Mouse (Mus musculus): ENCODE data around the gene Zbtb21. TPM values are rescaled to one million over a fixed set of nuclear protein-coding genes. Genes with fewer than 3 reads are reported as not detected.
A peak's percentile ranks its signal among the peaks of the same experiment; 100 is the strongest.

The Zbtb21 gene
- polyA plus RNA-seq, 1 experiment from 2014 or later, result 14.4 TPM

DNA sequence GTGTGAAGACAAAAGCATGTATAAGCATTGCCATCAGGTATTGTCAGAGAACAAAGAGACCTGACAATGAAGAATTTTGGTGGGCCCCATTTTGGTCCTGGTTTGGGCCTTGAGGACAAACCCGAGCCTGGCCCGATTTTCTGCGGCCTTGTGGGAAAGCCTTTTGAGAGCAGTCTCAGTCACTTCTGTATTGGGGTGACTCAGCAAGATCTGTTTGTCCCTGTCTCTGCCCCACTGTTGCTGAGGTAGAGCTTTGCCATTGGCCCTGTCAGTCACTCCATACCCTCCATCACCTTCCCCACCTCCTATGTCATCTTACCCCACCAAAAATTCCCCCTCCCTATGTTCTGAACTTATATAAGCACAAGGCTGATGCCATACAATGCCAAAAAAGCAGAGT lies 15.3 kb upstream of the Zbtb21 start:
- no peaks in the 10 kb centered on the region for H3K4me1 ChIP-seq (replicated peaks; ENCODE audit: control insufficient read depth, insufficient read depth, low read length)
- no peak overlapping the region for H3K4me3 ChIP-seq (ENCODE audit: low read depth, low read length)
- H3K4me2 ChIP-seq (ENCODE audit: low read depth, low read length, severe bottlenecking), result no peak overlapping the region
- no peaks in the 10 kb centered on the region for H3K9me3 ChIP-seq (ENCODE audit: control insufficient read depth, low read length)
- H3K9ac ChIP-seq (ENCODE audit: low read length), result no peak overlapping the region
- no peaks in the 10 kb centered on the region for H3K27me3 ChIP-seq (ENCODE audit: control insufficient read depth, insufficient read depth, low read length)
- H3K36me3 ChIP-seq (ENCODE audit: control insufficient read depth, insufficient read depth, low read length), result no peaks in the 10 kb centered on the region
- H3K27ac ChIP-seq (ENCODE audit: low read depth, low read length), result no peak overlapping the region
- ATAC-seq (replicated peaks; ENCODE audit: low FRiP score), result no peak
- WGBS, result 91% methylated on average over 3 of the region's 3 CpGs
- no peak for DNase-seq (ENCODE audit: low spot score)

DNA sequence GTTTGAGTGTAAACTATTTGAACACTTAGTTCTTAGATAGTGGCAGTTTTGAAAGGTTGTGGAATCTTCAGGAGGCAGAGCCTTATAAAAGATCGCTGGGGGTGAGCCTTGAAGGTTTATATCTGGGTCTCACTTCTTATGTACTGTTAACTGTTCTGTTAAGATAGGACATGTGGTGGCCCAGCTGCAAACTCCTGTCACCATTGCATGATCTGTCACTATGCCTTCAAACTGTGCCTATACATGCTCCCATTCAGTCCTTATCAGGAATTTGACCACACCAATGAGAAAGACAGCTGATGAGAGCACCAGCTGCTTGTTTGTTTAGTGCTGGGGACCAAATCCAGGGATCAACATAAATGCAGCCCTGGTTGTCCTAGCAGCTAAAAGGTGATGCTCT lies 14.9 kb upstream of the Zbtb21 start:
- ATAC-seq (replicated peaks; ENCODE audit: low FRiP score) (no peak), DNase-seq (ENCODE audit: low spot score) (no peak)
- H3K4me3 ChIP-seq (ENCODE audit: low read depth, low read length), result no peak overlapping the region
- 79% methylated on average over 1 of the region's 1 CpGs for WGBS
- no peaks in the 10 kb centered on the region for H3K4me1 ChIP-seq (replicated peaks; ENCODE audit: control insufficient read depth, insufficient read depth, low read length)
- no peak overlapping the region for H3K9ac ChIP-seq (ENCODE audit: low read length)
- no peaks in the 10 kb centered on the region for H3K27me3 ChIP-seq (ENCODE audit: control insufficient read depth, insufficient read depth, low read length)
- H3K36me3 ChIP-seq (ENCODE audit: control insufficient read depth, insufficient read depth, low read length), result no peaks in the 10 kb centered on the region
- H3K9me3 ChIP-seq (ENCODE audit: control insufficient read depth, low read length), result no peaks in the 10 kb centered on the region
- no peak overlapping the region for H3K4me2 ChIP-seq (ENCODE audit: low read depth, low read length, severe bottlenecking)
- H3K27ac ChIP-seq (ENCODE audit: low read depth, low read length), result no peak overlapping the region

DNA sequence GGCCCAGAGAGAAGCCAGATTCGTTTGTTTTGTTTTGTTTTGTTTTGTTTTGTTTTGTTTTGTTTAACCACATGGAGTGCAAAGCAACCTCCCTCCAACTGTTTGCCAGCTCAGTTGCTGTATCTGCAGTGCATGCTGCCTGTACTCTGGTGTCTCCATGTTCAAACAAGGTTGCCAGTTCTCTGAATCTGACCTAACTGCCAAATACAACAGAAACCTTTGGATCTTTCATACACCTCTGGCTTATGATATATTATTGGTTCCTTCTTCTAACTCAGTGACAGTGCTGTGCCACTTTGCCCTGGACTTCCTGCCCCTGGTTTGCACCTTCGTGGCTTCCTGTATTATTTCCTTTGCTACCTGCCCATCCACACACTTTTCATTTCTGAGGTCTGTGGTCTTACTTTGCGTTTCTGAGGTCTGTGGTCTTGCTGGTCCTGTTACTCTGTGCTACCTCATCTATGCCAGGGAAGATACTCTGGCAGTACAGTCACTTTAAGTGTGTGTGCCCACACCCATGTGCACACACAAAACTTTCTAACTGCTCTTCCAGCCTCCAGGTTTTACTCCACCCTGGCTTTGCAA lies 1.6 kb upstream of the Zbtb21 start:
- no peaks in the 10 kb centered on the region for H3K9me3 ChIP-seq (ENCODE audit: control insufficient read depth, low read length)
- ATAC-seq (replicated peaks; ENCODE audit: low FRiP score), result no peak
- 91% methylated on average over 3 of the region's 3 CpGs for WGBS

DNA sequence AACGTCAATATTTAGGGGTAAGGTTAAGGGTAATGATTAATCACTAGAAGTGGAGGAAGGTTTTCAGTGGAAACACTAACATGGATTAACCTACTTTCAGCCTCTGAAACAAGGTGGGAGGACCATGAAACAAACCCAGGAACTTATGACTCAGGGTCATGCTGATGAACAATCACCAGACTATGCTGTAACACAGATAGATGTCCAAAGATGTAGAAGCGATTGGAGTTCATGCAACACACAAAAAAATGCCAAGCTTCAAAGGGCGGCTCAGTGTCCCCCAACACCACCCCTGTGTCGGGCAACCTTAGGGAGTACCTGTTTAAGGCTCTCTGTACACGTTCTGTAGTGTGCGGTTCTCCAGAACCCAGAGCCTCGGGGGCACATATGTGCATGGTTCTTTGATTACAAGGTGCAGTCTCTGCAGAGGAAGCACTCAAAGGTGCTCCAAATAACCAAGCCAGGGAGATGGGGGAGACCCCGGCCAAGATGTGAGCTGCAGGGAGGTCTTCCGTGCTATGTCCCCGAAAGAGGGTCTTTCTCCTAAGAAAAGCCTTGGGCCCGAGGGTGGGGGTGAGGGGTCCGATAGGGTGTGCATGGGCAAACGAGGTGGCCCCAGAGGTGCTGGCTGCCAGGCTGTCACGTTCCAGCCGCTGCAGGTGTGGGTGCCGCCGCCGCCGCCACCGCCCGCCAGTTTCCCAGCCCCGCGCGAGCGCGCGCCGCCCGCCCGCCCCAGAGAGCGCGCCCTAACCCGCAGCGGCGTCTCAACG lies 856 bp downstream of the Zbtb21 start:
- H3K9me3 ChIP-seq (ENCODE audit: control insufficient read depth, low read length), result no peaks in the 10 kb centered on the region
- H3K36me3 ChIP-seq (ENCODE audit: control insufficient read depth, insufficient read depth, low read length), result no peaks in the 10 kb centered on the region
- ATAC-seq (replicated peaks; ENCODE audit: low FRiP score) (no peak; the same call in 1 of the 2 replicates), DNase-seq (ENCODE audit: low spot score) (no peak)
- H3K9ac ChIP-seq (ENCODE audit: low read length), result peak overlapping the region; percentile 93
- no peaks in the 10 kb centered on the region for H3K27me3 ChIP-seq (ENCODE audit: control insufficient read depth, insufficient read depth, low read length)
- WGBS, result 10% methylated on average over 34 of the region's 36 CpGs
- H3K4me3 ChIP-seq (ENCODE audit: low read depth, low read length), result peak overlapping the region; percentile 77
- H3K4me2 ChIP-seq (ENCODE audit: low read depth, low read length, severe bottlenecking), result peak overlapping the region; percentile 52
- peak overlapping the region; percentile 86; the same call in 1 of the 2 replicates for H3K27ac ChIP-seq (ENCODE audit: low read depth, low read length)
- H3K4me1 ChIP-seq (replicated peaks; ENCODE audit: control insufficient read depth, insufficient read depth, low read length), result no peaks in the 10 kb centered on the region

More for the DNA sequence above, 1.6 kb upstream of the Zbtb21 start:
- H3K27me3 ChIP-seq (ENCODE audit: control insufficient read depth, insufficient read depth, low read length), result no peaks in the 10 kb centered on the region
- H3K4me1 ChIP-seq (replicated peaks; ENCODE audit: control insufficient read depth, insufficient read depth, low read length), result no peaks in the 10 kb centered on the region
- H3K36me3 ChIP-seq (ENCODE audit: control insufficient read depth, insufficient read depth, low read length), result no peaks in the 10 kb centered on the region
- no peak for DNase-seq (ENCODE audit: low spot score)
- H3K4me3 ChIP-seq (ENCODE audit: low read depth, low read length), result no peak overlapping the region
- H3K27ac ChIP-seq (ENCODE audit: low read depth, low read length), result no peak overlapping the region
- H3K4me2 ChIP-seq (ENCODE audit: low read depth, low read length, severe bottlenecking), result no peak overlapping the region
- H3K9ac ChIP-seq (ENCODE audit: low read length), result no peak overlapping the region

DNA sequence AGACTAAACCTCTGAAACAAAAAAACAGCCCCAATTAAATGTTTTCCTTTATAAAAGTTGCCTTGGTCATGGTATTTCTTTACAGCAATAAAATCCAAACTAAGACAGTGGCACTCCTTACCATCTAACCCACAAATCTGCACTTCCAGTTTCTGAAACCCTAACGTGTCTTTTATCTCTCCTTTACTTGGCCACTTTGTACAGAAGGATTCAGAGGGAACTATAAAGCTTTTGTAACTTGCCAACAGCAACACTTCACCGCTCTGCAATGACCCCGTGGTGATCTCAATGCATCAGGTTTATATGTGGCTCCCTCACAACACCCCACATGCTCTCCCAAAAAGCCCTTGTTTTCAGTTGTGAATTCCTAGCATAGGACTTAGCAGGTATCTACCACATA lies 2.1 kb downstream of the Zbtb21 start:
- Histone ChIP-seq H3K4me3 (ENCODE audit: low read depth, low read length) (no peak overlapping the region), H3K36me3 (ENCODE audit: control insufficient read depth, insufficient read depth, low read length) (no peaks in the 10 kb centered on the region), H3K4me2 (ENCODE audit: low read depth, low read length, severe bottlenecking) (no peak overlapping the region), H3K9me3 (ENCODE audit: control insufficient read depth, low read length) (no peaks in the 10 kb centered on the region), H3K27ac (ENCODE audit: low read depth, low read length) (no peak overlapping the region), H3K9ac (ENCODE audit: low read length) (no peak overlapping the region), H3K4me1 (replicated peaks; ENCODE audit: control insufficient read depth, insufficient read depth, low read length) (no peaks in the 10 kb centered on the region), H3K27me3 (ENCODE audit: control insufficient read depth, insufficient read depth, low read length) (no peaks in the 10 kb centered on the region)
- DNase-seq (ENCODE audit: low spot score), result no peak
- ATAC-seq (replicated peaks; ENCODE audit: low FRiP score), result no peak
- 93% methylated on average over 3 of the region's 3 CpGs for WGBS

DNA sequence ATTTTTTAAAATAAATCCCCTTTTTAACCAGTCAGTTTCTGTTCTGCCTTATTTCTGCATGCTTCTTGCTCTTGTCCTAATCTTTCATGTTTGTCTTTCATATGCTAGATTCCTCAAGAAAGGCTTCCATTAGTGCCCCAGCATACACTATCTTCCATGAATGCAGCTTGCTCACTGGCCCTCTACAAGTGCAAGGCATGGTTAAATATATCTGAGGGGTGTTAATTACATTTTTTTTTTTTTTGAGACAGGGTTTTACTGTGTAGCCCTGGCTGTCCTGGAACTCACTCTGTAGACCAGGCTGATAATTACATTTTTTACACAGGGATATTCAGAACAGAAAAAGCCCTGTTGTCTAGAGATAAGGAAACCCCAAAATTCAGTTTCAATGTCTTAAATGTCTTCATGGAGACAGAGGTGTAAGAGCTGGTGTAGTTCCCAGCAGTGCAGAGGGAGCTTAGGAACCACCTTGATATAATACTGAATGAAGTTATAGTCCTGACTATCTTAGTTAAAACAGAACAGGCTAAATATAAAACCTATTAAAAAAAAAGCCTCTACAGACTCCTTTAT lies 3.9 kb downstream of the Zbtb21 start:
- no peak for ATAC-seq (replicated peaks; ENCODE audit: low FRiP score)
- H3K9me3 ChIP-seq (ENCODE audit: control insufficient read depth, low read length), result no peaks in the 10 kb centered on the region
- no peak overlapping the region for H3K27ac ChIP-seq (ENCODE audit: low read depth, low read length)
- H3K27me3 ChIP-seq (ENCODE audit: control insufficient read depth, insufficient read depth, low read length), result no peaks in the 10 kb centered on the region
- no peaks in the 10 kb centered on the region for H3K4me1 ChIP-seq (replicated peaks; ENCODE audit: control insufficient read depth, insufficient read depth, low read length)
- no peaks in the 10 kb centered on the region for H3K36me3 ChIP-seq (ENCODE audit: control insufficient read depth, insufficient read depth, low read length)
- H3K4me3 ChIP-seq (ENCODE audit: low read depth, low read length), result no peak overlapping the region
- H3K9ac ChIP-seq (ENCODE audit: low read length), result no peak overlapping the region
- DNase-seq (ENCODE audit: low spot score), result no peak
- H3K4me2 ChIP-seq (ENCODE audit: low read depth, low read length, severe bottlenecking), result no peak overlapping the region

DNA sequence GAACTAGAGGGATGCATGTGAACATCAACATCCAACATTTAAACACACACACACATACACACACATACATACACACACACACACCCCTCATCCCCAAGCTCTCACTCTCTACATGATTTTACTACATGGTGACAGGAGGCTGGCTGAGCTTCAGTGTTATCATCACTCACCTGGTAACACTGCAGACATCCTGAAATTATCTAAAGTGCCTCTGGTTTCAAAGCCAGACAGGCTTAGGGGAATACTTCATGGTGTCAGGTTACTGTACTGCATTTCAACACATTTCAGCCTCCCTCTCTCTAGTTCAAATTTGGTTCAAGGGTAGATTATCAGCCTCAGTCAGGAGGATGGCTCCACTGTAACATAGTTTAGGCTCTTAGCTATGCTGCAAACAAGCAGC lies 4.8 kb downstream of the Zbtb21 start:
- DNase-seq (ENCODE audit: low spot score), result no peak
- ATAC-seq (replicated peaks; ENCODE audit: low FRiP score), result no peak
- Histone ChIP-seq H3K4me1 (replicated peaks; ENCODE audit: control insufficient read depth, insufficient read depth, low read length) (no peaks in the 10 kb centered on the region), H3K9me3 (ENCODE audit: control insufficient read depth, low read length) (no peaks in the 10 kb centered on the region), H3K4me3 (ENCODE audit: low read depth, low read length) (no peak overlapping the region), H3K4me2 (ENCODE audit: low read depth, low read length, severe bottlenecking) (no peak overlapping the region), H3K36me3 (ENCODE audit: control insufficient read depth, insufficient read depth, low read length) (no peaks in the 10 kb centered on the region), H3K9ac (ENCODE audit: low read length) (no peak overlapping the region), H3K27me3 (ENCODE audit: control insufficient read depth, insufficient read depth, low read length) (no peaks in the 10 kb centered on the region), H3K27ac (ENCODE audit: low read depth, low read length) (no peak overlapping the region)

DNA sequence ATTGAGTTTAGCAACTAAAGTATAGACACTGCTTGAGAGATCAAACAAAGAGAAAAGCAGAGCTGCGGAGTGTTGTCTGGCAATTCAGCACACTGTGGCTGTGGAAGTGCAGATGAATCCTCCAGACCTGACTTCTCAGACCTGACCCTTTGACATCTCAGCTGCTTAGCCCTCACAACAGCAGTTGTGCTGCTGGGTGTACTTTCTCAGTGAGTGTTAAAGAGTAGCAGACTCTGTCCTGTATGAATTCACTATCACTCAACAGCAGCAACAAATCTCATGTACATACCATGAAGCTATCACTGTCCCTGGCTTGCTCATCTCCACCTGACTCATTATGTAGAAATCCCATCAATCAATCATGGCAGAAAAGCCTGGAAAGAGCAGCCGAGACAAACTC lies 6.4 kb downstream of the Zbtb21 start:
- no peaks in the 10 kb centered on the region for H3K4me1 ChIP-seq (replicated peaks; ENCODE audit: control insufficient read depth, insufficient read depth, low read length)
- 96% methylated on average over 2 of the region's 2 CpGs for WGBS

DNA sequence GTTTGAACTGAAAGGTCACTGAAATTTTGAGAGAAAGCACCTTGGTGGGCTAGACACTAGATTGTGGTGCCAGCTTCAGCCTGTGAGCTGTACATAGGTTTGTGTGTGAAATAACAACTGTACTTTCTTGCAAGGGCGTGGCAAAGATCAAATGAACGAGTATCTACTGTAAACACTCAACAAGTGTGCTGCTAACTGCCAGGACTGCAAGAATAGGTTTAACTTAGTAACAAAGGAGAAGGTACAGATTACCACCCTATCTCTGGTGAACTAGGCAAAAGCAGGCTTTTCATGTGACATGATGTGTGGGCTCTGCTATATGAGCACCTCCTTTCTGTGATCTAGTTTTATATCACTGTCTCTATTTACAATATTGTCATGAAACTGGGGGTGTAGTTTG lies 9.1 kb downstream of the Zbtb21 start:
- H3K4me2 ChIP-seq (ENCODE audit: low read depth, low read length, severe bottlenecking), result no peak overlapping the region
- no peak overlapping the region for H3K27ac ChIP-seq (ENCODE audit: low read depth, low read length)
- no peaks in the 10 kb centered on the region for H3K4me1 ChIP-seq (replicated peaks; ENCODE audit: control insufficient read depth, insufficient read depth, low read length)
- no peaks in the 10 kb centered on the region for H3K9me3 ChIP-seq (ENCODE audit: control insufficient read depth, low read length)
- no peaks in the 10 kb centered on the region for H3K27me3 ChIP-seq (ENCODE audit: control insufficient read depth, insufficient read depth, low read length)
- no peak overlapping the region for H3K4me3 ChIP-seq (ENCODE audit: low read depth, low read length)
- DNase-seq (ENCODE audit: low spot score) (no peak), ATAC-seq (replicated peaks; ENCODE audit: low FRiP score) (no peak)
- H3K9ac ChIP-seq (ENCODE audit: low read length), result no peak overlapping the region
- H3K36me3 ChIP-seq (ENCODE audit: control insufficient read depth, insufficient read depth, low read length), result no peaks in the 10 kb centered on the region; the same call in 1 of the 2 replicates
- WGBS, result 90% methylated on average over 2 of the region's 2 CpGs

More for the DNA sequence above, 6.4 kb downstream of the Zbtb21 start:
- no peaks in the 10 kb centered on the region for H3K27me3 ChIP-seq (ENCODE audit: control insufficient read depth, insufficient read depth, low read length)
- no peak overlapping the region for H3K4me3 ChIP-seq (ENCODE audit: low read depth, low read length)
- H3K9ac ChIP-seq (ENCODE audit: low read length), result no peak overlapping the region
- ATAC-seq (replicated peaks; ENCODE audit: low FRiP score) (no peak), DNase-seq (ENCODE audit: low spot score) (no peak)
- H3K36me3 ChIP-seq (ENCODE audit: control insufficient read depth, insufficient read depth, low read length), result no peaks in the 10 kb centered on the region
- no peak overlapping the region for H3K4me2 ChIP-seq (ENCODE audit: low read depth, low read length, severe bottlenecking)
- no peak overlapping the region for H3K27ac ChIP-seq (ENCODE audit: low read depth, low read length)
- no peaks in the 10 kb centered on the region for H3K9me3 ChIP-seq (ENCODE audit: control insufficient read depth, low read length)

Data from forebrain, embryonic 11.5 days (tissue).